Comparison of ENCODE assay signal across 20 mouse cellular contexts in the genomic region with DNA sequence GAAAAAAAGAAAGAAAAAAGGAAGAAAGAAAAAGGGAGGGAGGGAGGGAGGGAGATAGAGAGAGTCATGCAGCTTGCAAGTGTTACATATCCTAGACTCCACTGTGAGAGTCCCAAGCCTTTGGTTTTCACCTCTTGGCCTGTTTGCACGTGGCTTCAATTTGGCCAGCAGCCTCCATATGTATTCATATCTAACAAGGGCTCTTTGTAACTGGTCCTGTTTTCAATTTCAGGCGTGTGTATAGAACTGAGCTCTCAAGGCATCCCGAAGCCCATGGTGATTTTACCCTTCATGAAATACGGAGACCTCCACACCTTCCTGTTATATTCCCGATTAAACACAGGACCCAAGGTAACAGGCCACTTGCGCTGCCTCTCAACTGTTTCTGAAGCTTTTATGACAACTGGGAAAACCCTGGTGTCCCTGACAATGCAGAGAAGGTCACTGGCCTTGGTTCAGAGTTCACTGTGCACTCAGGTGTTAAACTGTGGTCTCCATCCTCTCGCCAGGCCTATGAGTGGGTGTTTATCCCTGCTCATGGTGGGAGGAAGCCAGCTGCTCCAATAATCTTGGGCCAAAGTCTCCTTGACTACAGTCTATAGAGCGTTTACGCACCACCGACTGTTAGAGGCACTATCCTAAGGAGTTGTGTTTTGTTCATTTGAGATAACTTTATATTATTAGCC. TPM values are rescaled to one million over a fixed set of nuclear protein-coding genes. Genes with fewer than 3 reads are reported as not detected.
DNase-seq lines count a peak whose midpoint lies in the region; ATAC-seq lines count a peak whose summit lies in the region.
"Had no signal": no experiment of that assay in that cellular context is flagged by ENCODE, and none has a peak within 500 bp of the region (broad histone marks: within the 10 kb centered on the region; RNA-seq: fewer than 3 reads in every experiment).

No protein-coding gene starts in this region.

- no peaks in the 10 kb centered on the region for H3K9me3 ChIP-seq in hindbrain, embryonic 11.5 days (ENCODE audit: control insufficient read depth, low read length)
- no peaks in the 10 kb centered on the region for H3K9me3 ChIP-seq in hindbrain, embryonic 16.5 days (ENCODE audit: control insufficient read depth, low read length)
- H3K9me3 ChIP-seq: hindbrain, embryonic 12.5 days; liver, embryonic 13.5 days; lung, embryonic 15.5 days; midbrain, embryonic 15.5 days had no signal

- no peaks in the 10 kb centered on the region for H3K36me3 ChIP-seq in hindbrain, embryonic 11.5 days (ENCODE audit: control insufficient read depth, insufficient read depth, low read length)
- no peaks in the 10 kb centered on the region for H3K36me3 ChIP-seq in hindbrain, embryonic 16.5 days (ENCODE audit: control insufficient read depth, insufficient read depth, low read length)
- H3K36me3 ChIP-seq: hindbrain, embryonic 12.5 days; midbrain, embryonic 15.5 days had no signal

- H3K4me3 ChIP-seq in hindbrain, embryonic 11.5 days (ENCODE audit: low read depth, low read length), result no peak overlapping the region
- no peak overlapping the region for H3K4me3 ChIP-seq in hindbrain, embryonic 16.5 days (ENCODE audit: low read length)
- H3K4me3 ChIP-seq: gastrocnemius, adult 2 months; hindbrain, embryonic 12.5 days; liver, embryonic 13.5 days; lung, embryonic 15.5 days; midbrain, embryonic 15.5 days had no signal

- H3K27ac ChIP-seq in hindbrain, embryonic 11.5 days (ENCODE audit: low read depth, low read length), result no peak overlapping the region
- no peak overlapping the region for H3K27ac ChIP-seq in hindbrain, embryonic 16.5 days (ENCODE audit: low read depth, low read length)
- H3K27ac ChIP-seq: gastrocnemius, adult 2 months; hindbrain, embryonic 12.5 days; liver, embryonic 13.5 days; lung, embryonic 15.5 days; midbrain, embryonic 15.5 days had no signal

- 73% methylated on average over 10 of the region's 10 CpGs for WGBS in hindbrain, embryonic 11.5 days
- 81% methylated on average over 10 of the region's 10 CpGs for WGBS in hindbrain, embryonic 16.5 days

- no peak for ATAC-seq in hindbrain, embryonic 11.5 days (ENCODE audit: low FRiP score)
- no peak for ATAC-seq in hindbrain, embryonic 16.5 days
- ATAC-seq: forebrain, postnatal 0 days; midbrain, embryonic 15.5 days had no signal

- H3K27me3 ChIP-seq in hindbrain, embryonic 11.5 days (ENCODE audit: control insufficient read depth, insufficient read depth, low read length), result no peaks in the 10 kb centered on the region
- no peaks in the 10 kb centered on the region for H3K27me3 ChIP-seq in hindbrain, embryonic 16.5 days (replicated peaks; ENCODE audit: control insufficient read depth, insufficient read depth, low read length)
- H3K27me3 ChIP-seq: hindbrain, embryonic 12.5 days; liver, embryonic 13.5 days; lung, embryonic 15.5 days; midbrain, embryonic 15.5 days had no signal

- H3K9ac ChIP-seq in hindbrain, embryonic 11.5 days (ENCODE audit: low read depth, low read length), result no peak overlapping the region
- no peak overlapping the region for H3K9ac ChIP-seq in hindbrain, embryonic 16.5 days (ENCODE audit: low read depth, low read length)
- H3K9ac ChIP-seq: forebrain, postnatal 0 days; hindbrain, embryonic 12.5 days; liver, embryonic 13.5 days; lung, embryonic 15.5 days; midbrain, embryonic 15.5 days had no signal

- no peak overlapping the region for H3K4me2 ChIP-seq in hindbrain, embryonic 11.5 days (replicated peaks; ENCODE audit: low read depth, low read length)
- no peak overlapping the region for H3K4me2 ChIP-seq in hindbrain, embryonic 16.5 days (ENCODE audit: low read length)
- H3K4me2 ChIP-seq: hindbrain, embryonic 12.5 days; liver, embryonic 13.5 days; lung, embryonic 15.5 days; midbrain, embryonic 15.5 days had no signal

- peak; percentile 26 for DNase-seq in hindbrain, embryonic 11.5 days (ENCODE audit: low spot score)
- DNase-seq in embryo, embryonic 11 days, result peak; percentile 69
- DNase-seq in forelimb bud, embryonic 11.5 days (ENCODE audit: low read depth, low spot score), result peak; percentile 74
- DNase-seq in kidney, postnatal 36 days, result peak; percentile 45 to 48
- no peak for DNase-seq in heart, adult 9 months (ENCODE audit: low spot score in 2 of 2)
- no peak for DNase-seq in retina, postnatal 1 day
- DNase-seq in layer of hippocampus, adult 9-10 months (ENCODE audit: low spot score), result no peak
- DNase-seq: adrenal gland, postnatal 14 days; cerebellum, adult 11-12 months; cerebellum, postnatal 36 days; forebrain, postnatal 0 days; gastrocnemius, adult 2 months; heart, adult 18-20 months; liver, embryonic 13.5 days; right cerebral cortex, postnatal 14 days; thymus, postnatal 25 days had no signal

- no peaks in the 10 kb centered on the region for H3K4me1 ChIP-seq in hindbrain, embryonic 11.5 days (replicated peaks; ENCODE audit: control insufficient read depth, insufficient read depth, low read length)
- H3K4me1 ChIP-seq in hindbrain, embryonic 16.5 days (ENCODE audit: control insufficient read depth, insufficient read depth, low read depth, low read length), result no peaks in the 10 kb centered on the region
- H3K4me1 ChIP-seq: liver, embryonic 13.5 days; lung, embryonic 15.5 days; midbrain, embryonic 15.5 days had no signal

RNA-seq across cellular contexts. Expression of gene Tmem87b, which starts 34.1 kb away (rescaled TPM):
- 29.9 and 33.6 TPM in 2 replicates for polyA plus RNA-seq in hindbrain, embryonic 11.5 days (2014; fragmentation: Nextera tagmentation; extraction: Ambion mirVana)
- polyA plus RNA-seq in hindbrain, embryonic 16.5 days (2015; fragmentation: Nextera tagmentation; extraction: Ambion mirVana), result 35.1 and 35.9 TPM in 2 replicates

Comparison
In these comparisons a context has a peak if more than half of its experiments do, and no peak if none do; other contexts are left out.
1. DNase-seq: peak in hindbrain, embryonic 11.5 days (single experiment), embryo, embryonic 11 days (single experiment), forelimb bud, embryonic 11.5 days (single experiment) and kidney, postnatal 36 days (2 of 2); none in heart, adult 9 months (0 of 2), retina, postnatal 1 day (single experiment) and layer of hippocampus, adult 9-10 months (single experiment).